Mouse (Mus musculus): ENCODE data around the gene Fbxw5. TPM values are rescaled to one million over a fixed set of nuclear protein-coding genes. Genes with fewer than 3 reads are reported as not detected.

Gene Fbxw5
- polyA plus RNA-seq, 1 experiment from 2014 or later, result 119 TPM

- Histone ChIP-seq H3K4me1 (replicated peaks) (peaks cover 35% of the 10 kb centered on the region), H3K4me2 (no peak overlapping the region)
Measured at GRCm38 (mm10) chr2:25465256-25465655, 35.3 kb upstream of the Fbxw5 start.

GRCm38 (mm10) chr2:25465816-25466635 lies 34.5 kb upstream of the Fbxw5 start:
- Histone ChIP-seq H3K4me1 (replicated peaks) (peaks cover 35% of the 10 kb centered on the region), H3K9ac (peak overlapping the region; percentile 29; the same call in 1 of the 2 replicates), H3K4me2 (no peak overlapping the region), H3K27me3 (no peaks in the 10 kb centered on the region), H3K36me3 (no peaks in the 10 kb centered on the region), H3K4me3 (no peak overlapping the region), H3K9me3 (no peaks in the 10 kb centered on the region), H3K27ac (no peak overlapping the region)
- no peak for ATAC-seq (ENCODE audit: low FRiP score)
- 59% methylated on average over 10 of the region's 10 CpGs for WGBS

More at GRCm38 (mm10) chr2:25465256-25465655, 35.3 kb upstream of the Fbxw5 start:
- no peaks in the 10 kb centered on the region for H3K27me3 ChIP-seq
- H3K27ac ChIP-seq, result no peak overlapping the region
- no peaks in the 10 kb centered on the region for H3K9me3 ChIP-seq
- H3K9ac ChIP-seq, result no peak overlapping the region
- H3K4me3 ChIP-seq, result no peak overlapping the region
- 89% methylated on average over 2 of the region's 2 CpGs for WGBS
- H3K36me3 ChIP-seq, result no peaks in the 10 kb centered on the region
- no peak for ATAC-seq (ENCODE audit: low FRiP score)

GRCm38 (mm10) chr2:25467606-25468303 lies 32.8 kb upstream of the Fbxw5 start:
- Histone ChIP-seq H3K27ac (no peak overlapping the region), H3K27me3 (no peaks in the 10 kb centered on the region), H3K9me3 (no peaks in the 10 kb centered on the region), H3K4me1 (replicated peaks) (peaks cover 27% of the 10 kb centered on the region), H3K9ac (no peak overlapping the region), H3K4me2 (no peak overlapping the region), H3K4me3 (no peak overlapping the region), H3K36me3 (no peaks in the 10 kb centered on the region)
- WGBS, result 78% methylated on average over 14 of the region's 14 CpGs
- ATAC-seq (ENCODE audit: low FRiP score), result no peak

- H3K27me3 ChIP-seq, result no peaks in the 10 kb centered on the region
- H3K9ac ChIP-seq, result no peak overlapping the region
- no peaks in the 10 kb centered on the region for H3K9me3 ChIP-seq
- ATAC-seq (ENCODE audit: low FRiP score), result peak; percentile 76
- peaks cover 27% of the 10 kb centered on the region for H3K4me1 ChIP-seq (replicated peaks)
- 75% methylated on average over 10 of the region's 10 CpGs for WGBS
- peak overlapping the region; percentile 73 for H3K27ac ChIP-seq
- no peaks in the 10 kb centered on the region for H3K36me3 ChIP-seq
- H3K4me3 ChIP-seq, result no peak overlapping the region
- H3K4me2 ChIP-seq, result no peak overlapping the region
Measured at GRCm38 (mm10) chr2:25468962-25469915, 31.3 kb upstream of the Fbxw5 start.

- WGBS, result 61% methylated on average over 6 of the region's 6 CpGs
- Histone ChIP-seq H3K9me3 (no peaks in the 10 kb centered on the region), H3K27me3 (0 out of 2 replicates have a peak, but pooled peaks cover 2% of the 10 kb centered on the region), H3K27ac (peak within 1 kb of the TSS; percentile 73), H3K4me2 (no peak within 1 kb of the TSS), H3K36me3 (no peaks in the 10 kb centered on the region), H3K4me3 (no peak within 1 kb of the TSS), H3K4me1 (replicated peaks) (peaks cover 27% of the 10 kb centered on the region), H3K9ac (no peak within 1 kb of the TSS)
- ATAC-seq (ENCODE audit: low FRiP score), result no peak
Measured at GRCm38 (mm10) chr2:25469969-25470368, 30.6 kb upstream of the Fbxw5 start, which contains the start of gene Ptgds. Gene Ptgds (minus strand): TSS chr2:25470046.

GRCm38 (mm10) chr2:25472550-25472949 lies 28.0 kb upstream of the Fbxw5 start:
- no peak overlapping the region for H3K4me2 ChIP-seq
- WGBS, result 83% methylated on average over 2 of the region's 2 CpGs
- H3K36me3 ChIP-seq, result no peaks in the 10 kb centered on the region
- no peak overlapping the region for H3K9ac ChIP-seq
- H3K27me3 ChIP-seq, result 0 out of 2 replicates have a peak, but pooled peaks cover 3% of the 10 kb centered on the region
- H3K4me3 ChIP-seq, result no peak overlapping the region
- no peak overlapping the region for H3K27ac ChIP-seq
- peaks cover 20% of the 10 kb centered on the region for H3K4me1 ChIP-seq (replicated peaks)
- no peak for ATAC-seq (ENCODE audit: low FRiP score)
- no peaks in the 10 kb centered on the region for H3K9me3 ChIP-seq

GRCm38 (mm10) chr2:25477541-25477940 lies 23.0 kb upstream of the Fbxw5 start:
- Histone ChIP-seq H3K27ac (no peak overlapping the region), H3K27me3 (0 out of 2 replicates have a peak, but pooled peaks cover 10% of the 10 kb centered on the region), H3K4me1 (replicated peaks) (no peaks in the 10 kb centered on the region), H3K36me3 (no peaks in the 10 kb centered on the region), H3K4me3 (no peak overlapping the region), H3K9me3 (no peaks in the 10 kb centered on the region), H3K9ac (no peak overlapping the region), H3K4me2 (no peak overlapping the region)
- no peak for ATAC-seq (ENCODE audit: low FRiP score)
- WGBS, result 89% methylated on average over 8 of the region's 8 CpGs

- H3K9me3 ChIP-seq, result no peaks in the 10 kb centered on the region
- no peak overlapping the region for H3K27ac ChIP-seq
- H3K4me1 ChIP-seq (replicated peaks), result no peaks in the 10 kb centered on the region
- WGBS, result 86% methylated on average over 3 of the region's 3 CpGs
- no peak overlapping the region for H3K9ac ChIP-seq
- H3K4me2 ChIP-seq, result no peak overlapping the region
- 0 out of 2 replicates have a peak, but pooled peaks cover 10% of the 10 kb centered on the region for H3K27me3 ChIP-seq
- ATAC-seq (ENCODE audit: low FRiP score), result no peak
- H3K4me3 ChIP-seq, result no peak overlapping the region
- H3K36me3 ChIP-seq, result no peaks in the 10 kb centered on the region
Measured at GRCm38 (mm10) chr2:25477967-25478675, 22.4 kb upstream of the Fbxw5 start.

GRCm38 (mm10) chr2:25479551-25480311 lies 20.8 kb upstream of the Fbxw5 start:
- ATAC-seq (ENCODE audit: low FRiP score), result no peak
- 77% methylated on average over 10 of the region's 10 CpGs for WGBS
- H3K9ac ChIP-seq, result no peak overlapping the region
- H3K4me2 ChIP-seq, result no peak overlapping the region
- 0 out of 2 replicates have a peak, but pooled peaks cover 10% of the 10 kb centered on the region for H3K27me3 ChIP-seq
- no peak overlapping the region for H3K27ac ChIP-seq
- H3K4me3 ChIP-seq, result no peak overlapping the region
- H3K4me1 ChIP-seq (replicated peaks), result no peaks in the 10 kb centered on the region
- H3K9me3 ChIP-seq, result no peaks in the 10 kb centered on the region
- no peaks in the 10 kb centered on the region for H3K36me3 ChIP-seq

- no peak overlapping the region for H3K27ac ChIP-seq
- no peaks in the 10 kb centered on the region for H3K36me3 ChIP-seq
- no peak overlapping the region for H3K9ac ChIP-seq
- H3K9me3 ChIP-seq, result no peaks in the 10 kb centered on the region
- no peak overlapping the region for H3K4me3 ChIP-seq
- 91% methylated on average over 1 of the region's 1 CpGs for WGBS
- H3K4me1 ChIP-seq (replicated peaks), result no peaks in the 10 kb centered on the region
- H3K4me2 ChIP-seq, result no peak overlapping the region
- H3K27me3 ChIP-seq, result 0 out of 2 replicates have a peak, but pooled peaks cover 7% of the 10 kb centered on the region
- ATAC-seq (ENCODE audit: low FRiP score), result no peak
Measured at GRCm38 (mm10) chr2:25480541-25480940, 20.0 kb upstream of the Fbxw5 start.

GRCm38 (mm10) chr2:25482969-25483368 lies 17.6 kb upstream of the Fbxw5 start:
- Histone ChIP-seq H3K27me3 (0 out of 2 replicates have a peak, but pooled peaks cover 15% of the 10 kb centered on the region), H3K4me3 (no peak overlapping the region), H3K9ac (no peak overlapping the region), H3K9me3 (no peaks in the 10 kb centered on the region), H3K36me3 (no peaks in the 10 kb centered on the region), H3K4me2 (no peak overlapping the region), H3K27ac (no peak overlapping the region), H3K4me1 (replicated peaks) (no peaks in the 10 kb centered on the region)
- 28% methylated on average over 7 of the region's 7 CpGs for WGBS
- ATAC-seq (ENCODE audit: low FRiP score), result no peak

Data from hindbrain, embryonic 13.5 days (tissue).